Mouse (Mus musculus): ENCODE data around the gene Olfr1023.

Gene Olfr1023

DNA sequence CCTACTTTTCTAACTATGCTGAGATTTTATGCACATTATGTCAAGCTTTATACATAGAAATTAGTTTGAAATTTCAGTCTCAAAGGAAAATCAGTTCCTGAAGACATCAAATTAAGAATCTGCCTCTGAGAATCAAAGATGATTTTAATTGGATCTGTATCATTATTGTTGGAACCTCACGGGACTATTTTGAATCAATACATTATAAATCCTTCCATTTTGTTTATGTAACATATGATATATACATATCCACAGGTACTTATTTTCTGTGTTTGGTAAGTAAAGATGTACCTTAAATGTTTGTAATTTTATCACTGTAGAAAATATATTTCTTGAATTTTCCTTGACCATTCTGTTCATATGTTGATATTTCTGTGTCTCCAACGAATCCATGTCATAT is at the start of gene Olfr1023:
TSS of gene Olfr1023 (plus strand) at position 301 of the 400 bp plus-strand sequence.
- no peak for DNase-seq (ENCODE audit: low spot score)

DNA sequence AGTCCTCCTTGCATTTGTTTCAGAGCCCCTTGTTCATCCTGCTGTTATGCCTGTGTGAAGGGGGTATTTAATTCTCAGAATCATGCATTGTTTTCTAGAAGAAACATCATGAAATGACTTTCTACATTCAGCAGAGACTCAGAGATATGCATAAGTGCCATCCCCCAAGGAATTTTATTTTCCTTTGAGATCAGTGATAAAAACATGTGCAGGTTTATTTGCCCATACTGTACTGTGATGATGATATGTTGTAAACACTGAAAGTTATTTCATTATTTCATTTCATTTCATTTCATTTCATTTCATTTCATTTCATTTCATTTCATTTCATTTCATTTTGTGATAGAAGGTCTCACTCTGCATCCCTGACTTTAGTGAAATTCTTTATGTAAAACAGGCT is 40.1 kb upstream of the Olfr1023 start, which contains the start of gene Olfr1019:
TSS of gene Olfr1019 (minus strand) at position 101 of the 400 bp plus-strand sequence.
- DNase-seq (ENCODE audit: low spot score): no peak

DNA sequence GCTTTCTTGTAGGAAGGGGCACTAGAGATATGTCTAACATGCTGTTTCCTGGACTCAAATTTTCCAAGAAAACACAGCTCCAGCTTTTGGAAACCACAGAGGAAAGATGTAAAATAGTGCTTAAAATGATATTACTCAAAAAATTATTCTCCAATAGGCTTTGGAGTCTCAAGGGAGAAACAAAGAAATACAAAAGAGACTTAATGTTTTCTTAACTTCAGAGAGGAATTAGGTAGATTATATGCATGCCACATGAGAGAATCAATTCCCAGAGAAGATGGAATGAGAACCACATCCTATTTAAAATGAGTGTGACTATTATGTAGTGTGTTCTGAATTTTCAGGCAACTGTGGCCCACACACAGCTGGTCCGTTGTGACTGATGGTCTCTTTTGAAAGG is 38.7 kb upstream of the Olfr1023 start, which contains the start of gene Olfr1020:
TSS of gene Olfr1020 (plus strand) at position 301 of the 400 bp plus-strand sequence.
- no peak for DNase-seq (ENCODE audit: low spot score)

DNA sequence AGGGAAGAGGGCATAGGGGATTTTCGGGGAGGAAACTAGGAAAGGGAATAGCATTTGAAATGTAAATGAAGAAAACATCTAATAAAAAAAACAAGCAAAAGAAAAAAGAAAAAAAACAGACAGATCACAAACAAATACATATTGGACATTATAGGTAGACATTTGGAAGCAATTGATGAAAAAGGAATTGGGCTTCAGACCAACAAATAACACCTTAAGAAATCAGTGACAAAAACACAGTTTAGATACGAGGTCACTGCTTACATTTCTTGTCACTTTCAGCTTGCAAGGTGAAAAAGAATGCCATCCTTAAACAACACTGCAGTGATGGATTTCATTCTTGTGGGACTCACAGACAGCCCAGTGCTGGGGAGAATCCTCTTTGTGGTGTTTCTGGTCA is 17.1 kb upstream of the Olfr1023 start, which contains the start of gene Olfr1022:
TSS of gene Olfr1022 (plus strand) at position 301 of the 400 bp plus-strand sequence.
- no peak for DNase-seq (ENCODE audit: low spot score)

DNA sequence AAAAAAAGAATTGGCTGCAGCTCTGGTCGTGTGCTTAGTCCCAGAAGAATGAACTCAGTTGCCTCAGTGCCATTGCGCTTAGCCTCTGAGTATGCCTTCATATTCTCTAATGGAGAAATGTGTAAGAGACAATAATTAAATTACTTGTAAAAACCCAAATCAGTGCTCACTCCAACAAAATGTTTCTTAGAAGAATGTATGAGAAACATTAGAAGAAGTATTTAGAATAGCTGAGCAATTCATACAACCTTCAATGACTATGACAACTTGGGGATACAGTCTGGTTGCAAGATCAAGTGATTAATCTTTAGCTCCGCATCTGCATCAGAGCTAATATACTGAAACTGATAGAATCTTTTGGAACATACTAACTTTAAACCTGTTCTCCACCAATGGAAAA is 19.5 kb downstream of the Olfr1023 start, which contains the start of gene Olfr1024:
TSS of gene Olfr1024 (minus strand) at position 101 of the 400 bp plus-strand sequence.
- no peak for DNase-seq (ENCODE audit: low spot score)

DNA sequence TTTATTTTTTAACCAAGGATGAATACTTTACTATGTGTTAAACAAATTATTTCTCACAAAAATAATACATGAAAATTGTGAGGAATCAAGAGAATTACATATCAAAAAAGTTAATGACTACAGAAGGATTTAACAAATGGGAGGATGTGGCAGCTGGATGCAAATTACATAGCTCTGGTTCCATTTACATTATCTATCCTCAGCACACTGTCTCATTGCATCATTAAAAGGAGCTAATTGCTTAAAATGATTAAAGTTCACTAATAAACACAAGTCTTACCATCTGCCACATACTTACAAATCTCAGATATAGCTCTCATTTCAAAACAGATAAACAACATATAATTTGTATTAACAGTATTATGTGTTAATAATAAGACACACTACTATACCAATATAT is 27.8 kb downstream of the Olfr1023 start:
- DNase-seq (ENCODE audit: low spot score): no peak

DNA sequence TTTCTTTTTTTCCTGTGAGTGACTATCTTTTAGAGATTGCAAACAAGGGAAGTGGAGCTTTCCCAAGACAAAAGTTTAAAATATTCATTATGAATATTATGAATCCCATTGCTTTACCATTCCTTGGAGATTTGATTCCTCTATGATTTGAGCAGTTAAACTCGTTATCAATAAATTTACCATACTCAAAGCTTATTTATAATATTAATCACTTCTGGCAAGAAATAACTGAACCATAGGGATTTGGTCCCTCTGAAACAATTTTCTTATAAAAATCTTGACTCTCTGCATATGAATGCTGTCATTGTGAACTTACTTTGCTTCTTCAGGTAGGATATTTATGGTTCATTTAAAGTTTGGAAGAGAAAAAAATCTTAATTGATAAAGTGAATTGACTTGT is 29.5 kb downstream of the Olfr1023 start, which contains the start of gene Olfr1025-ps1:
TSS of gene Olfr1025-ps1 (plus strand) at position 301 of the 400 bp plus-strand sequence.
- DNase-seq (ENCODE audit: low spot score): no peak

DNA sequence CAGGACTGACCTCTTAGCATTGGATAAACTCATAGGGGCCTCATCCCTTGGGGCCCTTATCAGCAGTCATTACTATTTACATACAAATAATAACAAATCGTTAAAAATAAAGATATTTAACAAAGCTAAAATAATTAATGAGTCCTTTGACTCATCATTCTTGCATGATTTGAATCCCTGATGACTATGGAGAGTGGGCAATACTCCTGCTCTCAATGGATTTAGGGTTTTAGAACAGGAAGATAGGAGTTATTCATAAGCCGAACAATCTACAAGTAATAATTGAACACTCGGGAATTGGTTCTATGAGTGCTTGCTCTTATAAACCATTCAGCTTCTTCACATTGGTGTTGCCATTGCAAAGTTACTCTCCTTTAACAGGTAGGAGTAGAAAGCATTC is 35.8 kb downstream of the Olfr1023 start, which contains the start of gene Olfr1026:
TSS of gene Olfr1026 (plus strand) at position 301 of the 400 bp plus-strand sequence.
- DNase-seq (ENCODE audit: low spot score): no peak
